Mouse (Mus musculus) layer of hippocampus, adult 2 months (tissue): ENCODE results near the gene Akt3. TPM values are rescaled to one million over a fixed set of nuclear protein-coding genes. Genes with fewer than 3 reads are reported as not detected.
A peak's percentile ranks its signal among the peaks of the same experiment; 100 is the strongest.

Experiments
- DNase-seq, 2 experiments: peaks; one replicate each; pipeline ENCODE4 v3.0.0; 2022; ENCODE audit warnings: low spot score in 2 of 2
- H3K27ac ChIP-seq: fragments of 200-600 bp; 2 replicates; pipeline ENCODE4 v1.8.1; 2022
- H3K4me3 ChIP-seq: fragments of 200-600 bp; 2 replicates; pipeline ENCODE4 v1.8.1; 2022; ENCODE audit warnings: mild to moderate bottlenecking
- CTCF ChIP-seq: fragments of 200-600 bp; conservative IDR thresholded peaks from 2 replicates; pipeline ENCODE4 v1.8.1; 2022; ENCODE audit warnings: antibody characterized with exemption, mild to moderate bottlenecking, moderate library complexity
- total RNA-seq, 2 experiments: library from RNA; stranded (reverse); gene quantifications; 2 replicates each; pipeline ENCODE4 v1.2.3; 2021

Akt3 gene
- total RNA-seq, 2 experiments from 2014 or later: 253 to 255 TPM

GRCm38 (mm10) chr1:177010607-177011302 lies 247.2 kb downstream of the Akt3 start:
- Histone ChIP-seq H3K27ac (peak overlapping the region; percentile 32; the same call in 1 of the 2 replicates), H3K4me3 (no peak overlapping the region)
- no peak for TF ChIP-seq CTCF
- DNase-seq: no peak

GRCm38 (mm10) chr1:177010041-177010440 lies 248.0 kb downstream of the Akt3 start:
- Histone ChIP-seq H3K4me3 (no peak overlapping the region), H3K27ac (no peak overlapping the region)
- no peak for TF ChIP-seq CTCF
- no peak for DNase-seq

- TF ChIP-seq CTCF: no peak
- DNase-seq: no peak
- H3K27ac ChIP-seq: no peak overlapping the region
- no peak overlapping the region for H3K4me3 ChIP-seq
These were observed 249.2 kb downstream of the Akt3 start for GRCm38 (mm10) chr1:177008777-177009176.

GRCm38 (mm10) chr1:177007405-177007804 lies 250.6 kb downstream of the Akt3 start:
- no peak overlapping the region for H3K4me3 ChIP-seq
- TF ChIP-seq CTCF: no peak
- no peak for DNase-seq
- no peak overlapping the region for H3K27ac ChIP-seq

- no peak overlapping the region for H3K27ac ChIP-seq
- no peak for TF ChIP-seq CTCF
- no peak overlapping the region for H3K4me3 ChIP-seq
- no peak for DNase-seq
These were observed 253.8 kb downstream of the Akt3 start for GRCm38 (mm10) chr1:177004041-177004741.

GRCm38 (mm10) chr1:177002951-177003350 lies 255.1 kb downstream of the Akt3 start:
- Histone ChIP-seq H3K27ac (no peak overlapping the region), H3K4me3 (no peak overlapping the region)
- no peak for TF ChIP-seq CTCF
- no peak for DNase-seq

GRCm38 (mm10) chr1:176999011-176999410 lies 259.0 kb downstream of the Akt3 start:
- TF ChIP-seq CTCF: peak; percentile 66
- DNase-seq: peak; percentile 53 to 67
- peak overlapping the region; percentile 88 for H3K27ac ChIP-seq

GRCm38 (mm10) chr1:176997711-176998689 lies 260.0 kb downstream of the Akt3 start:
- Histone ChIP-seq H3K27ac (peak overlapping the region; percentile 88), H3K4me3 (no peak overlapping the region; the same call in 1 of the 2 replicates)
- DNase-seq: no peak
- no peak for TF ChIP-seq CTCF

More at GRCm38 (mm10) chr1:176999011-176999410, 259.0 kb downstream of the Akt3 start:
- no peak overlapping the region for H3K4me3 ChIP-seq

GRCm38 (mm10) chr1:176997254-176997653 lies 260.7 kb downstream of the Akt3 start:
- no peak for TF ChIP-seq CTCF
- H3K27ac ChIP-seq: peak overlapping the region; percentile 88
- DNase-seq: no peak
- H3K4me3 ChIP-seq: no peak overlapping the region; the same call in 1 of the 2 replicates

- peak; percentile 67 to 79 for DNase-seq
- Histone ChIP-seq H3K4me3 (no peak overlapping the region), H3K27ac (peak overlapping the region; percentile 88)
- TF ChIP-seq CTCF: no peak
These were observed 261.3 kb downstream of the Akt3 start for GRCm38 (mm10) chr1:176996630-176997201.

GRCm38 (mm10) chr1:176996166-176996565 lies 261.8 kb downstream of the Akt3 start:
- no peak for DNase-seq
- TF ChIP-seq CTCF: no peak
- no peak overlapping the region for H3K4me3 ChIP-seq
- peak overlapping the region; percentile 88 for H3K27ac ChIP-seq

GRCm38 (mm10) chr1:176995419-176995775 lies 262.6 kb downstream of the Akt3 start:
- no peak for DNase-seq
- no peak for TF ChIP-seq CTCF
- Histone ChIP-seq H3K4me3 (no peak overlapping the region), H3K27ac (peak overlapping the region; percentile 88)
